Mouse (Mus musculus): ENCODE measurements around the gene Tas2r108. TPM values are rescaled to one million over a fixed set of nuclear protein-coding genes. Genes with fewer than 3 reads are reported as not detected.

Tas2r108 gene
- polyA plus RNA-seq (2014; fragmentation: Illumina TruSeq; extraction: RNeasy Lipid Tissue Mini Kit (QIAGEN cat#74804); ENCODE audit: low replicate concordance): not detected

DNA sequence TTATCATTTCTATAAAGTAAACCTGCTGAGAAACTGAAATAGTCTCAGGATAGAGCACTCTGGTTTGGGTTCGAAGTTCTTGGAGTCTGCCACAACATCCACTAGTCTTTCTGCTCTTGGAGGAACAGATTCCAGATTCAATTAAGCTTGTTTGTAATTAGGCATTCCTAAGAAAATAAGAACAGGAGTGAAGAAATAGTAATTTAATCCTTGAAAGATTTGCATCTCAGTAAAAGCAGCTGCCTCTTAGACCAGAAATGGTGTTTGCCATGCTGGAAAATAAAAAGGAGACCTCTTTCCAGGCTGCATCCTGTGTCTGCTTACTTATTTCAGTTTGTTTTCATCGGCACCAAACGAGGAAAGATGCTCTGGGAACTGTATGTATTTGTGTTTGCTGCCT, at the start of gene Tas2r108:
Tas2r108 (plus strand) TSS at position 301 of the 400 bp plus-strand sequence.

DNA sequence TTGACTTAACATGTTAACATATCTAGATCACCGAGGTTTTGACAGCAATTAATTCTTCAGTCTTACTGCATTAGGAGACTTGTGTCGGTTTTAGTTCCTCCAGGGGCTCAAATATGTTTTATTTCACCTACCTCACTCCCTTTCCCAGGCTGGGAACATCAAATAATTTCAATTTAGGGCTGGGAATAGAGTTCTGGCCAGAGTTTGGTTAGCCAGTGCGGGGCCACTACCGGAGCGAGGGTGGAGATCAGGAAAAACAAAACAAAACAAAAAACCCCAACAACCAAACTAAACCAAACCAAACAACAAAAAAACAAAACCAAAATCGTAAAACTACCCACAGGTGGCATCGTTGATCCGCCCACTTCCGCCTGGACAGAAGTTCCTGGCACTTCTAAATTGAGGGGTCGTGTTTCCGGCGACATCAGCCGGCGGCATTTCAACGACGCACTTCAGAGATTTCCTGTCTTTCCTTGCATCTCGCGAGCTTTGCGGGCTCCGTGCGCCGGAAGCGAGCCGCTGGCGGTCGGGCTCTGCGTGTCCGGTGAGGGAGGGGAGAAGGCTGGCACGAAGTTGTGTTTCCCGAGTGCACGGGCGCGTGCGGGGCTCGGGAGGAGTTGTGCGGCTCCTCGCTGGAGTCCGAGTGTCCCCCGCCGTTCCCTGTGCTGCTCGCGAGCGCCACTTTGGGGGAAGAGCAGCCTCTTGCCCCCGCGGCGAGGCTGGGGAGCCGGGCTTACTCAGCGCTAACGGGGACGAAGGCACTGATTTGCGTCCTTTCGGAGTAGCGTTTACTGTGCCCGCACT, 22.2 kb upstream of the Tas2r108 start, which contains the start of gene Ssbp1:
Ssbp1 (plus strand) TSS at position 437 of the 804 bp plus-strand sequence.

DNA sequence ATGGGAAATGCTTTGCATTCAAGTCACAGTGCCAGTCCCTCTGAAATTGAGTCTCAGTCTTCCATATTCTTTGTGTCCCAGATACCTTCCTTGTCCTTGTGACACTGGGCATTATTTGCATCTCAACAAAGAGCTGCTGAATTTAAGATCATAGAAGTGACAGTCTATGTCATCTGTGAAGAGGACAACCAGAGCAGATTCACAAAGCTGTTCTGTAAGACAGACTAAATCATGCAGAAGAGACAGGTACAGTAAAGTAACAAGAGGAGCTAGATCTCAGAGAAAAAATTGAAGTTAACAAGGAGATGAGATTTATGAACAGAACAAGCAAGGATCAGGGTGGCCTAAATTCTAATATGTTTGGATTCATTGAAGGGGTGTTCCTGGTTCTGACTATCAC, 2.4 kb upstream of the Tas2r108 start, which contains the start of gene Tas2r137:
Tas2r137 (plus strand) TSS at position 301 of the 400 bp plus-strand sequence.

DNA sequence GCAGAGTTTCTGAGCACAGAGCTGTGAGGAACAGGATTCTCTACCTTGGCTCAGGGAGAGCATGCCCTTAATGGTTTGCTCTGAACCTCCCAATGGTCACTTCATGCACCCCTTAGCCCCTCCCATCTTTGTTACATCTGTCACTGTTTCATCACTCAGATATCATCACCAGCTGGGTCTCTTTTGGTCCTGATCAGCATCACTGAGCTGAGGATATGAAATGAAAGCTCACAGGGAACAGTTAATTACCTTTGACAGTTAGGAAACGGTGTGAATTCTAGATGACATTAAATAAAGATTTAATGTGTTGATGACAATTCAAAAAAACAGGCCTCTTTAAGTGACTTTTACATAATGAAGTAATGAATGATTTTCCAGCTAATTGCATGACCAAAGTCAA, 26.1 kb downstream of the Tas2r108 start, which contains the start of gene Prss37:
Prss37 (minus strand) TSS at position 101 of the 400 bp plus-strand sequence.

Other genes with a start within 250 kb of the Tas2r108 start
- gene Agk, start 168.4 kb upstream of the Tas2r108 start, polyA plus RNA-seq (2014; fragmentation: Illumina TruSeq; extraction: RNeasy Lipid Tissue Mini Kit (QIAGEN cat#74804); ENCODE audit: low replicate concordance): 6.0 TPM
- gene E330009J07Rik, start 57.4 kb upstream of the Tas2r108 start, polyA plus RNA-seq (2014; fragmentation: Illumina TruSeq; extraction: RNeasy Lipid Tissue Mini Kit (QIAGEN cat#74804); ENCODE audit: low replicate concordance): 12.2 TPM
- 0.63 TPM for gene Wee2, start 54.4 kb upstream of the Tas2r108 start, polyA plus RNA-seq (2014; fragmentation: Illumina TruSeq; extraction: RNeasy Lipid Tissue Mini Kit (QIAGEN cat#74804); ENCODE audit: low replicate concordance)
- 85.4 TPM for gene Ssbp1, start 22.2 kb upstream of the Tas2r108 start, polyA plus RNA-seq (2014; fragmentation: Illumina TruSeq; extraction: RNeasy Lipid Tissue Mini Kit (QIAGEN cat#74804); ENCODE audit: low replicate concordance)
- 0.41 TPM for gene Tas2r137, start 2.3 kb upstream of the Tas2r108 start, polyA plus RNA-seq (2014; fragmentation: Illumina TruSeq; extraction: RNeasy Lipid Tissue Mini Kit (QIAGEN cat#74804); ENCODE audit: low replicate concordance)
- gene Prss37, start 26.0 kb downstream of the Tas2r108 start, polyA plus RNA-seq (2014; fragmentation: Illumina TruSeq; extraction: RNeasy Lipid Tissue Mini Kit (QIAGEN cat#74804); ENCODE audit: low replicate concordance): not detected
- not detected for gene Olfr461, start 61.5 kb downstream of the Tas2r108 start, polyA plus RNA-seq (2014; fragmentation: Illumina TruSeq; extraction: RNeasy Lipid Tissue Mini Kit (QIAGEN cat#74804); ENCODE audit: low replicate concordance)
- gene Olfr460, start 76.0 kb downstream of the Tas2r108 start, polyA plus RNA-seq (2014; fragmentation: Illumina TruSeq; extraction: RNeasy Lipid Tissue Mini Kit (QIAGEN cat#74804); ENCODE audit: low replicate concordance): not detected
- gene Clec5a, start 92.3 kb downstream of the Tas2r108 start, polyA plus RNA-seq (2014; fragmentation: Illumina TruSeq; extraction: RNeasy Lipid Tissue Mini Kit (QIAGEN cat#74804); ENCODE audit: low replicate concordance): 6.9 TPM
- gene Tas2r138, start 119.8 kb downstream of the Tas2r108 start, polyA plus RNA-seq (2014; fragmentation: Illumina TruSeq; extraction: RNeasy Lipid Tissue Mini Kit (QIAGEN cat#74804); ENCODE audit: low replicate concordance): not detected
- gene Mgam, start 135.3 kb downstream of the Tas2r108 start, polyA plus RNA-seq (2014; fragmentation: Illumina TruSeq; extraction: RNeasy Lipid Tissue Mini Kit (QIAGEN cat#74804); ENCODE audit: low replicate concordance): 3,128 TPM